Mouse (Mus musculus) lung, postnatal 0 days (tissue): ENCODE measurements around the gene Strn4. TPM values are rescaled to one million over a fixed set of nuclear protein-coding genes. Genes with fewer than 3 reads are reported as not detected.
A peak's percentile ranks its signal among the peaks of the same experiment; 100 is the strongest.

Source experiments
- ATAC-seq: fragments of 200-750 bp; cut with Nextera tagmentation; 2 replicates; pipeline ENCODE4 v1.8.0; 2017; ENCODE audit warnings: moderate library complexity
- DNase-seq: peaks from one replicate; pipeline ENCODE4 v3.0.0-alpha.2; 2016; ENCODE audit warnings: low spot score
- H3K27ac ChIP-seq: fragments of 300-500 bp; sonication (generic); 2 replicates; pipeline ENCODE4 v1.5.1; 2014; ENCODE audit warnings: antibody characterized with exemption, mild to moderate bottlenecking, low read length, mixed read lengths
- H3K27me3 ChIP-seq: fragments of 300-500 bp; sonication (generic); replicated peaks from 2 replicates; pipeline ENCODE4 v1.6.1; 2014; ENCODE audit warnings: low read length, mixed read lengths; ENCODE audit not compliant: insufficient read depth
- H3K36me3 ChIP-seq: fragments of 300-500 bp; sonication (generic); 2 replicates; pipeline ENCODE4 v1.6.1; 2014; ENCODE audit warnings: low read length, mixed read lengths; ENCODE audit not compliant: insufficient read depth
- H3K4me1 ChIP-seq: fragments of 300-500 bp; sonication (generic); 2 replicates; pipeline ENCODE4 v1.6.1; 2014; ENCODE audit warnings: antibody characterized with exemption, low read depth, low read length, mixed read lengths; ENCODE audit not compliant: insufficient read depth
- H3K4me2 ChIP-seq: fragments of 300-500 bp; sonication (generic); replicated peaks from 2 replicates; pipeline ENCODE4 v1.6.1; 2014; ENCODE audit warnings: low read depth, mild to moderate bottlenecking, low read length, moderate library complexity, mixed read lengths
- H3K4me3 ChIP-seq: fragments of 300-500 bp; sonication (generic); 2 replicates; pipeline ENCODE4 v1.5.1; 2014; ENCODE audit warnings: low read depth, low read length
- H3K9ac ChIP-seq: fragments of 300-500 bp; sonication (generic); replicated peaks from 2 replicates; pipeline ENCODE4 v1.6.1; 2014; ENCODE audit warnings: low read depth, mild to moderate bottlenecking
- H3K9me3 ChIP-seq: fragments of 300-500 bp; sonication (generic); 2 replicates; pipeline ENCODE4 v1.6.1; 2016; ENCODE audit warnings: low read length, mixed read lengths
- CTCF ChIP-seq: IDR thresholded peaks from 2 replicates; pipeline ENCODE4 v1.5.1; 2016; ENCODE audit warnings: antibody characterized with exemption, mild to moderate bottlenecking
- EP300 ChIP-seq: IDR thresholded peaks from 2 replicates; pipeline ENCODE4 v1.6.1; 2016; ENCODE audit warnings: antibody characterized with exemption, mild to moderate bottlenecking, control low read depth
- WGBS: fragments of 180-500 bp; shearing (Covaris S2); extraction: QIAGEN DNeasy Blood & Tissue Kit; methylation state at CpG from one replicate; pipeline ENCODE4 v1.1.7; 2014; 5-methylcytosine and 5-hydroxymethylcytosine counted together
- polyA plus RNA-seq: library from polyadenylated mRNA; unstranded; fragments of >200 nt; fragmentation: Nextera tagmentation; extraction: Ambion mirVana; gene quantifications from 2 replicates; pipeline ENCODE4 v1.2.1, GENCODE M21; 2015

Strn4 gene
- polyA plus RNA-seq, 1 experiment from 2014 or later, result 57.7 TPM

DNA sequence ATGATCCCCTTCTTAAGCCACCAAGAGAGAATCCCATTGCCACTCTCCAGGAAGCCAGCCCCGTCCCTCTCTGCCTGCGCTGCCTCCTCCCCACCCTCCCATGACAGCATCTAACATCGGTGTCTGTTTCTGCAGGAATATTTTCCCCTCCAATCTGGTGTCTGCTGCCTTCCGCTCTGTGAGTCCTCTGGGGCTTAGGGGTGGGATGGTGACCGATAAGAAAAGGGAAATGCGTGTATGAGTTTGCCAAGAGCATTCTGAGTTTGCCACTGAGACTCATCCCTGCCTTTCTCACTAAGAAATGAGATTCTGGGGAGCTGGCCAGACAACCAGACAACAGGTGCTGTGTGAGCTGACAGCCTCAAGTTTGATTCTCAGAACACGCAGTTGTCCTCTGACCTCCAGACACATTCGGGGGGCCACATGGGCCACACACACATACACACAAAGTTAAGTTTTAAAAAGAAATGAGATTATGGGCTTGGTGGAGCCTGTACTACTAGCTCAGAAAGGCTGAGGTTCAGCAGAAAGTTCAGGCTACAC lies 30.1 kb upstream of the Strn4 start:
- peaks cover 3% of the 10 kb centered on the region; the same call in 1 of the 2 replicates for H3K4me1 ChIP-seq
- H3K27ac ChIP-seq, result no peak overlapping the region
- ATAC-seq (no peak), DNase-seq (no peak)
- H3K9me3 ChIP-seq, result no peaks in the 10 kb centered on the region
- H3K36me3 ChIP-seq, result peaks cover 8% of the 10 kb centered on the region
- H3K4me2 ChIP-seq, result no peak overlapping the region
- no peak overlapping the region for H3K9ac ChIP-seq
- WGBS, result 87% methylated on average over 8 of the region's 8 CpGs
- no peak overlapping the region for H3K4me3 ChIP-seq
- TF ChIP-seq CTCF, result no peak
- no peak for TF ChIP-seq EP300
- H3K27me3 ChIP-seq, result no peaks in the 10 kb centered on the region

DNA sequence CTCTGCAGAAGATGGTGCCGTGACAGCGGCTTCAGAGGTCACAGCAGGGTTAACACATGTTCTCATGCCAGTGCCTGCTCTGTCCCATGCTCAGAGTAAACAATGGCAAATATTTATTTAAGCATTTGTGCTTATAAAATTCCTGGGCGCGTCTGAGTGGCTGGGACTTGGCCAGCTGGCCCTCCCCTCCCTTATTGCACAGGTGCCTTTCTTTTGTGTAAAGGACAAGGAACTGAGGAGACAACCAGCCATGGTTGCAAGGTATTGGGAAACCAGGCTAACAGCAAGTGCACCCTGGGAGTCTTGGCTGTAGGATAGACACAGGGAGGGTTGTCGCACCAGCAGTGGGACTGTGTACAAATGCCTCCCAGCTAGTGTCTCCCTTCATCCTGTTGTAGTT lies 23.4 kb upstream of the Strn4 start:
- no peak overlapping the region for H3K9ac ChIP-seq
- H3K36me3 ChIP-seq, result peaks cover 12% of the 10 kb centered on the region; the same call in 1 of the 2 replicates
- WGBS, result 17% methylated on average over 5 of the region's 5 CpGs
- peak; percentile 91 for ATAC-seq
- H3K4me2 ChIP-seq, result 0 out of 2 replicates have a peak overlapping the region, but pooled peaks have one; percentile 17
- no peak for TF ChIP-seq CTCF
- TF ChIP-seq EP300, result peak; percentile 97
- peak; percentile 93 for DNase-seq
- H3K9me3 ChIP-seq, result no peaks in the 10 kb centered on the region
- no peaks in the 10 kb centered on the region for H3K27me3 ChIP-seq
- no peak overlapping the region for H3K4me3 ChIP-seq
- H3K4me1 ChIP-seq, result peaks cover 6% of the 10 kb centered on the region; the same call in 1 of the 2 replicates
- peak overlapping the region; percentile 86 for H3K27ac ChIP-seq

DNA sequence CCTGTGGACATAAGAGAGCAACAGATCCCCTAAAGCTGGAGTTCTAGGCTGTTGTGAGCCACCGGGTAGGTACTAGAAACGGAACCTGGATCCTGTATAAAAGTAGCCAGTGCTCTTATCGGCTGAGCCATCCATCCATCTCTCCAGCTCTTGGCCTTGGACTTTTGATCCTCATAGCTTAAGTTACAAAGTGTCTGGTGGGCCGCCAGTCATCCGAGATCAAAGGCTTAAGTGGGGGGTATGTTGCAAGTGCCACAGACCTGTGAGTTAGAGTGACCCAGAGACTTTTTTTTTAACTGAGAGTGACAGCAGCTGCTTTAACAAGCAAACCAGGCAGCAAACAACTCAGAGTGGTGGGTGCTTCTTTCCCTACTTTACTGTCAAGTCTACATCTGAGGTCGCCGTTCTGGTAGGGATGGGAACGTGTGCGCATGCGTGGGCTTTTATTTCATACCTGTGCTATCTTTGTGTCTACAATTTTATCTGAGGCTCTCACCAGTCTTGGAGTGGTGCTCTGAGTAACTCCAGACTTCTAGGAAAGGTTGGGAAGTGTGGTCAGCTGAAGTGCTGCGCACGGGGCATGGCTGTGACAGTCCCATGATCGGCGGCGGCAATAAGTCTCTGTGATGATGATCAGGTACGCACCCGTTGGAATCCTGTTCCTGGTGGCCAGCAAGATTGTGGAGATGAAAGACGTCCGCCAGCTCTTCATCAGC lies 22.5 kb upstream of the Strn4 start:
- TF ChIP-seq CTCF (no peak), EP300 (peak; percentile 72; the same call in 1 of the 2 replicates)
- WGBS, result 62% methylated on average over 19 of the region's 19 CpGs
- DNase-seq (peak; percentile 84), ATAC-seq (peak; percentile 81)
- Histone ChIP-seq H3K4me3 (peak overlapping the region; percentile 13; the same call in 1 of the 2 replicates), H3K27me3 (no peaks in the 10 kb centered on the region), H3K27ac (peak overlapping the region; percentile 84), H3K9ac (no peak overlapping the region), H3K9me3 (no peaks in the 10 kb centered on the region), H3K36me3 (peaks cover 15% of the 10 kb centered on the region; the same call in 1 of the 2 replicates), H3K4me2 (peak overlapping the region; percentile 33; the same call in 1 of the 2 replicates), H3K4me1 (peaks cover 6% of the 10 kb centered on the region; the same call in 1 of the 2 replicates)

DNA sequence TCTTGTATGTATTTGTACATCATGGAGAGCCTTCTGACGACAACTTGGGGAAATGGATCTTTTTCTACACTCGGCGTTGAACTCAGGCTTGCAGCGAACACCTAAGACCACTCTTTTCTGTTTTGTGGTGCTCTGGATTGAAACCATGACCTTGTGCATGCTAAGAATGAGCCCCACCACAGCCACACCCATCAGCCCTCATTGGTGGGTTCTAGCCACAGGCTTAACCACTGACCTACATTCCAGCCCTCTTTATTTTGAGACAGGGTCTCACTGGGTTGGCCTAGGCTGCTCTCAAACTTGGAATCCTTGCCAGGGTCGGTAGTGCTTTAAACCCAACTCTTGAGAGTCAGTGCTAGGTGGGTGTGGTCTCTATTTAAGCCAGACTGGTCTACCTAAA lies 20.8 kb upstream of the Strn4 start:
- H3K9ac ChIP-seq, result no peak overlapping the region
- H3K4me3 ChIP-seq, result no peak overlapping the region
- peaks cover 13% of the 10 kb centered on the region; the same call in 1 of the 2 replicates for H3K36me3 ChIP-seq
- no peaks in the 10 kb centered on the region for H3K9me3 ChIP-seq
- peaks cover 6% of the 10 kb centered on the region; the same call in 1 of the 2 replicates for H3K4me1 ChIP-seq
- DNase-seq, result no peak
- no peak overlapping the region for H3K4me2 ChIP-seq
- TF ChIP-seq CTCF (no peak), EP300 (no peak)
- H3K27ac ChIP-seq, result no peak overlapping the region
- ATAC-seq, result no peak
- 72% methylated on average over 5 of the region's 5 CpGs for WGBS
- no peaks in the 10 kb centered on the region for H3K27me3 ChIP-seq

DNA sequence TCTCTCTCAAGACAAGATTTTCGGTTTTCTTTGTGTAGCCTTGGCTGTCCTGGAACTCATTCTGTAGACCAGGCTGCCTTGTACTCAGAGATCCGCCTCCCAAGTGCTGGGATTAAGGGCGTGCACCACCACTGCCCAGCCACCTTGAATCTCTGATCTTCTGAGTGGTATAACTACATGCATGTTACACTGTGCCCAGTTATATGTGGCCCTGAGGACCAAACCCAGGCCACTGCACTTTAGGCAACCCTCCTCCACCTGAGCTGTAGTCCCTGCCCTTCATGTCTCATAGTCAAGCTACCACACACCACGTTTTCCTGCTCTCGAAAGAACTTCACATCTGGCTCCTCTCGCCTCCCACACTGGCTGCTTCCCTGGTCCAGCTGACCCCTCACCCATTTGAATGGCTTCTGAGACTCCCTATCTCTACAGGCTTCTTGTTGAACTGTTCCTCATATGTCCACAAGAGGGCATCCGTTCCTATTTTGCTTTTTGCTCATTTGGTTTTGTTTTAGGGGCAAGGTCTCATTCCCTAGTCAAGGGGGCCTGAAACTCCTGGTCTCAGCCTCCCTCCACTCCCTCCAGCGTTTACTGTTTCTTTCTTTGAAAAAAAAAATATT lies 11.2 kb upstream of the Strn4 start:
- Histone ChIP-seq H3K4me1 (no peaks in the 10 kb centered on the region), H3K9me3 (no peaks in the 10 kb centered on the region), H3K4me2 (no peak overlapping the region), H3K36me3 (no peaks in the 10 kb centered on the region), H3K27ac (no peak overlapping the region), H3K9ac (no peak overlapping the region), H3K4me3 (no peak overlapping the region), H3K27me3 (no peaks in the 10 kb centered on the region)
- TF ChIP-seq CTCF, result peak; percentile 84
- TF ChIP-seq EP300, result no peak
- DNase-seq, result peak; percentile 63
- ATAC-seq, result peak; percentile 40; the same call in 1 of the 2 replicates
- WGBS, result 30% methylated on average over 8 of the region's 8 CpGs

DNA sequence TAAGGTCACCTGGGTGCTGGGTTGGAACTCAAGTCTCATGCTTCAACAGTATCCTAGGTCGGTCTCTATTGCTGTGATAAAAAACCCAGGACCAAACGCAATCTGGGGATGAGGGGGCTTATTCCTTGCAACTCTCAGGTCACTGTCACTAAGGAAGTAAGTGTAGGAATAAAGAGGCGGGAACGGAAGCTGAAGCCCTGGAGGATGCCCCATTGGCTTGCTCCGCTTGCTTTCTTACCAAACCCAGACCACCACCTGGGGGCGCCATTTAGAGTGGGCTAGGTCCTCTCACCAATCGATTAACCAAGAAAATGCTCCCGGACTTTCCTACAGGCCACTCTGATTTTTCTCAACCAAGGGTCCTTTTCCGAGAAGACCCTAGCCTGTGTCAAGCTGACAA lies 7.8 kb upstream of the Strn4 start:
- Histone ChIP-seq H3K9ac (no peak overlapping the region), H3K27me3 (no peaks in the 10 kb centered on the region), H3K9me3 (no peaks in the 10 kb centered on the region), H3K36me3 (no peaks in the 10 kb centered on the region; the same call in 1 of the 2 replicates), H3K4me3 (no peak overlapping the region), H3K4me2 (no peak overlapping the region), H3K4me1 (0 out of 2 replicates have a peak, but pooled peaks cover 6% of the 10 kb centered on the region), H3K27ac (no peak overlapping the region)
- DNase-seq, result no peak
- ATAC-seq, result no peak
- peak; percentile 38 for TF ChIP-seq CTCF
- no peak for TF ChIP-seq EP300
- WGBS, result 87% methylated on average over 9 of the region's 9 CpGs
